Mouse (Mus musculus) cortical plate, adult 2 months (tissue): Measurements from ENCODE around the gene Atf7ip.

Experiments
- CTCF ChIP-seq: fragments of 200-500 bp; IDR thresholded peaks from 2 replicates; pipeline ENCODE4 v1.5.1; 2011; ENCODE audit warnings: mild to moderate bottlenecking, control low read depth, low read length; ENCODE audit not compliant: insufficient read depth; ENCODE audit errors: extremely low read depth
- POLR2A ChIP-seq: fragments of 200-500 bp; IDR thresholded peaks from 2 replicates; pipeline ENCODE4 v1.6.1; 2011; ENCODE audit warnings: mild to moderate bottlenecking, low read length, control low read depth; ENCODE audit not compliant: insufficient read depth; ENCODE audit errors: extremely low read depth

- no peak for TF ChIP-seq CTCF
- no peak for TF ChIP-seq POLR2A
Measured at GRCm38 (mm10) chr6:136529156-136529555, 23.2 kb downstream of the Atf7ip start.
